Mouse (Mus musculus) retina, postnatal 1 day (tissue): ENCODE results near the gene Foxred1.

Experiments used
- DNase-seq: peaks from one replicate; pipeline ENCODE4 v3.0.0-alpha.2; 2012

Foxred1 gene

GRCm38 (mm10) chr9:35192983-35193542 lies 17.8 kb downstream of the Foxred1 start:
- DNase-seq, result no peak

GRCm38 (mm10) chr9:35188700-35189099 lies 22.2 kb downstream of the Foxred1 start:
- DNase-seq, result no peak

- no peak for DNase-seq
Measured at GRCm38 (mm10) chr9:35187351-35187903, 23.4 kb downstream of the Foxred1 start.

GRCm38 (mm10) chr9:35186430-35186829 lies 24.4 kb downstream of the Foxred1 start:
- DNase-seq, result no peak

- DNase-seq, result no peak
Measured at GRCm38 (mm10) chr9:35183359-35183758, 27.5 kb downstream of the Foxred1 start.

- DNase-seq, result no peak
Measured at GRCm38 (mm10) chr9:35182832-35183231, 28.0 kb downstream of the Foxred1 start.

GRCm38 (mm10) chr9:35176124-35176659 lies 34.7 kb downstream of the Foxred1 start:
- DNase-seq, result no peak

GRCm38 (mm10) chr9:35175251-35176123 lies 35.4 kb downstream of the Foxred1 start, which contains the start of gene Dcps:
TSS of gene Dcps (minus strand) at chr9:35176061.
- peak; percentile 96 for DNase-seq

GRCm38 (mm10) chr9:35173331-35173730 lies 37.5 kb downstream of the Foxred1 start:
- no peak for DNase-seq

GRCm38 (mm10) chr9:35170071-35170470 lies 40.8 kb downstream of the Foxred1 start:
- DNase-seq, result no peak

- DNase-seq, result peak; percentile 92
Measured at GRCm38 (mm10) chr9:35166798-35167635, 43.8 kb downstream of the Foxred1 start.

- DNase-seq, result peak; percentile 77
Measured at GRCm38 (mm10) chr9:35166144-35166797, 44.6 kb downstream of the Foxred1 start.

- DNase-seq, result no peak
Measured at GRCm38 (mm10) chr9:35164142-35164874, 46.5 kb downstream of the Foxred1 start.

- DNase-seq, result no peak
Measured at GRCm38 (mm10) chr9:35163011-35163690, 47.7 kb downstream of the Foxred1 start.

GRCm38 (mm10) chr9:35161721-35162120 lies 49.1 kb downstream of the Foxred1 start:
- DNase-seq, result no peak

GRCm38 (mm10) chr9:35160662-35161061 lies 50.2 kb downstream of the Foxred1 start:
- no peak for DNase-seq

- no peak for DNase-seq
Measured at GRCm38 (mm10) chr9:35158477-35158876, 52.4 kb downstream of the Foxred1 start.

GRCm38 (mm10) chr9:35156862-35157261 lies 54.0 kb downstream of the Foxred1 start:
- DNase-seq, result no peak

- peak; percentile 11 for DNase-seq
Measured at GRCm38 (mm10) chr9:35156002-35156710, 54.7 kb downstream of the Foxred1 start.
